Mouse (Mus musculus): ENCODE measurements around the gene Cib4.

DNA sequence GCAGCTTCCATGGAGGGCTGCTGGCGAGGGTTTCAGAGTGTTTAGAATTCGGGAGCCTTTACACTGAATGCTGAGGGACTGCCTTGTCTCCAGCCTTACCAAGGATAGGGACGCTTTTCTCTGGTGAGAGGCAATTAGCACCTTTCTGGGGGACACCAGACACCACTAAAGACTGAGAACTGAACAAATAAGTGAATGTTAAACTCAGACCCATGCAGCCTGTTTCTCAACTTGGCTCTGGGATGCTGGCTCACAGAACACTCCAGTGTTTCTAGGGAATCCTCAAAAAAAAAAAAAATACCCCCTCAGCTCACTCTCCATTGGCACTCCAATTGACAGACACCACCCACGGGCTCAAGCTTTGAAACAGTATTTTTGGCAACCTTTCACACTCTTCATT, 16.7 kb downstream of the Cib4 start:
- TF ChIP-seq CTCF (IDR thresholded peaks at IDR 0.05; ENCODE audit: low read depth) (no peak), EP300 (optimal IDR thresholded peaks at IDR 0.05) (no peak)

All from stomach, postnatal 0 days (tissue).